Mouse (Mus musculus): Measurements from ENCODE around the gene Ilf3.
"Not testable (repeated sequence)": the region's sequence is repeated elsewhere in the genome, so short reads cannot be mapped to it uniquely, and the experiment has no call there.

Ilf3 gene

GRCm38 (mm10) chr9:21367357-21368111, at the start of gene Ilf3:
Gene Ilf3, plus strand, starts transcription at chr9:21367871.
- peak; percentile 100 for DNase-seq (ENCODE audit: low spot score)

DNA sequence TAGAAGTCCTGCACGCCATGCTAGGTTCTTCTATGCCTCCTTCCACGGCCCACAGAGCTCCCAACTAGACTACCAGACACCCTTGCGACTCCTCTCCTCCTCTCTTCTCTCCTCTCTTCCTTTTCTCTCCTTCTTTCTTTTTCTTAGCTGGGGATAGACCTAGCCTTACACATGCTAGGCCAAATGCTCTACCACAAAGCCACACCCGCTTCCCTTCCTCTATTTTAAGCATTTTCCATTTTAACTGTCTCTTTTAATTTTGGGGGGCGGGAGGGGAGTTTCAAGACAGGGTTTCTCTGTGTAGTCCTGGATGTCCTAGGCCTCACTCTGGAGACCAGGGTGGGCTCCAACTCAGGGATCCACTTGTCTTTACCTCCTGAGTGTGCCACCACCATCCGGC, 48.9 kb upstream of the Ilf3 start:
- no peak for DNase-seq (ENCODE audit: low spot score)

DNA sequence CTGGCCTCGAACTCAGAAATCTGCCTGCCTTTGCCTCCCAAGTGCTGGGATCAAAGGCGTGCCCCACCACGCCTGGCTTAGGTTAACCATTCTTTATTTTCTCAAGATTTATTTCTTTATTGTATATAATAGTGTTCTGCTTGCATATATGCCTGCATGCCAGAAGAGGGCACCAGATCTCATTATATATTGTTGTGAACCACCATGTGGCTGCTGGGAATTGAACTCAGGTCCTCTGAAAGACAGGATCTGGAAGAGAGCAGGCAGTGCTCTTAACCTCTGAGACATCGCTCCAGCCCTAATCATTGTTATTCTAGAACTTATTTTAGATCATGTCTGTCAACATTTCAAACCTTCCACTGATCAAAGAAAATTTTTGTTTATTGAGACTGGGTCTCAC, 48.2 kb upstream of the Ilf3 start:
- no peak for DNase-seq (ENCODE audit: low spot score)

DNA sequence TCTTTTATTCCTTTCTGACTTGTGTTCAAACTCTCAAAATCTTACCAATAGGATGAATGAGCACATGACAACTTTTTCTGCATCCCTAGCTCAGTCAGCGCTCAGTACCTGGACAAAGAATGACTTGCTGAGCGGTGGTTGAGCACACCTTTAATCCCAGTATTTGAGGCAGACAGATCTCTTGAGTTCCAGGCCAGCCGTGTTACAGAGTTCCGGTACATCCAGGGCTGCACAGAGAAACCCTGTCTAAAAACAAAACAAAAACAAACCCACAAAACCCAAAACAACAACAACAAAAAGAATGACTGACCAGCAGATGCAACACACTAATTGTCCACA, 47.4 kb upstream of the Ilf3 start:
- no peak for DNase-seq (ENCODE audit: low spot score)

GRCm38 (mm10) chr9:21320619-21321512, 46.8 kb upstream of the Ilf3 start, which contains the start of gene Slc44a2:
Gene Slc44a2, plus strand, starts transcription at chr9:21320698.
- DNase-seq (ENCODE audit: low spot score), result peak; percentile 88

- no peak for DNase-seq (ENCODE audit: low spot score)
Observed at GRCm38 (mm10) chr9:21321513-21321835, 46.2 kb upstream of the Ilf3 start.

DNA sequence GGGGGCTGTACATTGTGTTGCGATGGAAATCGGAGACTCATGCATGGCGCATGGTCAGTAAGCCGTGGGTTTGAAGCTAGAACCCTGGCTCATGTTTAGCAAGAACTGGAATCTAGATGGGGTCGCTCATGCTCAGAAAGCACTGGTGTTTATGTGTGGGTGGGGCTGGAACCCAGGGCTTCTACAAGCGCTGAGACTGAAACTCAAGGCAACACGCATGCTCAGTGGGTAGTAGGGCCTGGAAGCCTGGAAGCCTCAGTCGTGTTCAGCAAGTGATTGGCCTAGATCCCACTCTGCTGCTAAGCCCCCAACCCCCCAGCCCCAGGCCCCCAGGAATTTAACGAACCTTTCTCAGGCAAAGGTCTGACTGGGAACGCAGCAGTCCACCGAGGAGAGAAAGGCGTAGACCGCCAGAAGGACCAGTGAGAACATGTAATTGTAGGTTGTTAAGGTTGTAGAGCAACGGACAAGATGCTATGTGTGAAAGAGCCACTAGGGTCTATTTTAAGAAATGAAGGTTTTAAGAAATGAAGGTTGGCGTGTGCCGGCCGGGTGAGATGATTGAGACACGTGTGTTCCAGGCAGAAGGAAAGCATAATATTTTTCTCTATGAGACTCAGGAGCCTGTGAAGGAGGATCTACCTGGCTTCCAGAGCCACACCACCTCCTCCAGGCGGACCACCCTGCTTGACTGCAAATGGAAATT, 45.3 kb upstream of the Ilf3 start:
- DNase-seq (ENCODE audit: low spot score), result no peak

DNA sequence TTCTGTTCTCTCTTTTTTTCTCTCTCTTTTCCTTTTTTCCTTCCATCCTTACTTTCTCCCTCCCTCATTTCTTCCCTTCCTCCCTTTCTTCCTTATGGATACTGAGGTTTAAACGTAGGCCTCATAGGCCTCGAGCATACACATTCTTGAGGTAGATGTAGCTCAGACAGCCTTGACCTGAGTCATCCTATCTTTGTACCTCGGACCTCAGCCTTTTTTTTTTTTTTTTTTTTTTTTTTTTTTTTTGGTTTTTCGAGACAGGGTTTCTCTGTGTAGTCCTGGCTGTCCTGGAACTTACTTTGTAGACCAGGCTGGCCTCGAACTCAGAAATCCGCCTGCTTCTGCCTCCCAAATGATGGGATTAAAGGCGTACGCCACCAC, 44.8 kb upstream of the Ilf3 start:
- DNase-seq (ENCODE audit: low spot score), result not testable (repeated sequence)

DNA sequence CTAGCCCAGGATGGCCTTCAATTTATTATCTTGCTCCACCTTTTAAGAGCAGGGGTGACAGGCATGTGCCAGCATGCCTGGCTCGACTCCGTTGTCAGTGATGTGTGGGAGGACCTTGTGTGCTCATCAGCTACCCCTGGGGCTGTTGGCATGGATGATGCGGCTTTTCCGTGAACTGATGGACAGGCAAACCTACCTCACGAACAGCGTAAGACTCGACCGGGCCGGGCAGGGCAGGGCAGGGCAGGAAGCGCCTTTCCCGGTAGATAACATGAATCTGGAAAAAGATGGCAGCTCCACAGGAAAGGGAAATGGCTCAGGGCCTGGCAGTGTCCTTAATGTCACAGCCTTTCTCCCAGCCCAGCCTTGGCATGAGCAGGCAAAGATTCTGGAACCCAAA, 43.4 kb upstream of the Ilf3 start:
- no peak for DNase-seq (ENCODE audit: low spot score)

GRCm38 (mm10) chr9:21327569-21327968, 40.1 kb upstream of the Ilf3 start:
- DNase-seq (ENCODE audit: low spot score), result no peak

DNA sequence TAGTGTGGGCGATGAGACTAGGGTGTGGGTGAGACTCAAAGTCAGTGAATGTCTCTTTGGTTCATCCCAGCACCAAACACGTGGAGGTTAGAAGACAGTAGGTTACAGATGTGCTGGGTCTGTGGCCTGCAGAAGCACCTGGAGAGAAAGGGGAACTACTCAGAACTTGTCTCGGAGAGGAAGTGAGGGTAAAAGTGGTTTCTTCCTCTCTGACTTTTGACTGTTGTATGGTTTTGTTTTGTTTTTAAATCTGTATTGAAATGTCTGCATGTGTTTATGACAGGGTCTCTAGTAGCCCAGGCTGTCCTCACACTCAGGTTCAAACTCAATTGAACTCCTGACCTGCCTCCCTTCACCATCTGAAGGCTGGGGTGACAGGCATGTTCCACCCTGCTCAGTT, 39.6 kb upstream of the Ilf3 start:
- DNase-seq (ENCODE audit: low spot score), result no peak

GRCm38 (mm10) chr9:21329041-21329440, 38.6 kb upstream of the Ilf3 start:
- no peak for DNase-seq (ENCODE audit: low spot score)

DNA sequence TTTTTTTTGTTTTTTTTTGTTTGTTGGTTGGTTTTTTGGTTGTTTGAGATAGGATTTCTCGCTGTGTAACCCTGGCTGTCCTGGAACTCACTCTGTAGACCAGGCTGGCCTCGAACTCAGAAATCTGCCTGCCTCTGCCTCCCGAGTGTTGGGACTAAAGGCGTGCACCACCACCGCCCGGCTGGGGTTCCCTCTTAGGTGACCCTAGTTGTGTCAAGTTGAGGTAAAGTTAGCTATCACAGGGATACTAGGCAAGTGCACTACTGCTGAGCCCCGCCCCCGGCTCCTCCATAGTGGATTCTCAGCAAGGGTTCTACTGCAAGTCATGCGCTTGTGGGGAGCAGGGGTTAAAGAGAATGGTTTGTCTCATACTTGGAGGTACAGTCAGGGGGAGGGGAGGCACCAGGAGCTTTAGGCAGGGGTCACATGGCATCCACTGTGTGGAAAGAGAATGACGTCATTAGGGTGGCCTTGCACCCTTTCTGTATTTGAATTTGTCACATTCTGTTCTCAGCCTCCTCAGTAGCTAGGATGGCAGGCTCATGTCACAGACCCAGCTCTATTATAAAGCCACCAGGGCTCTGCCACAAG, 37.9 kb upstream of the Ilf3 start:
- DNase-seq (ENCODE audit: low spot score), result no peak

- DNase-seq (ENCODE audit: low spot score), result no peak
Observed at GRCm38 (mm10) chr9:21331365-21332140, 36.1 kb upstream of the Ilf3 start.

DNA sequence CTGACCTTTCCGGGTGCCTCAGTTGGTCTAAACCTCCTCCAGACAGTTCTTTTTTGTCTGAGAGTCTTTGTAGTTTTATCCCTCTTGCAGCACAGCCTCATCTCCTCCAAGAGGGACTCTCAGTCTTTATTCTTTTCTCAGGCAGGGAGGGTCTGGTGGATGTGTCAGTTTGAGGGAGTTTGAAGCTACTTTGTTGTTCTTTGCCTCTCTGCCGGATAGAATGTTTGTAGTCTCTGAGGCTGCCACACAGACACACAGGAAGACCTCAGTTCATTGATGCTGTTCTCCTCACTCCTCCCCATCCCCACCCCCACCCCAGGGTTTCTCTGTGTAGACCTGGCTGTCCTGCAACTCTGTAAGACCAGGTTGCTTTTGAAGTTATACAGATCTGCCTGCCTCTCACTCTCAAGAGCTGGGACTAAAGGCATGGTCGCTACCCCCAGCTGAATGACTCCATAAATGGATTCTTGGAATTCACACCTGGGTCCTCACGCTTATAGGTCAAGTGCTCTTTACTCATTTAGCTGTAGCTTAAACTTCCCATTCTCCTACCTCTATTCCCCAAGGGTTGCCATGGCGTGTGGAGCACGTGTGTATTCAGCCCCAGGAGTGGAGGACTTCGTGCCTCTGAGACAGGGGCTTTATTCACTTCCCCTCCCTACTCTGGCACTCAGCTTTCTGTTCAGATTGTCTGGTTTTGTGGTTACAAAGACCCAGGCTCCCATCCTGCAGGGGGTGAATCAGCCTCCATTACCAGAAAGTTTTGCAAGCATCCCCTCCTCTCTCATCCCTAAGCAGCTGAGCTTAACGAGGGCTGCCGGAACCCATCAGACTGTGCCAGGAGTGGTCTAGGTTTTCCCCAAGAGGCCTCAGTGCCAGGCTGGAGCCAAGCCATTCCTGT, 35.3 kb upstream of the Ilf3 start:
- DNase-seq (ENCODE audit: low spot score), result no peak

- DNase-seq (ENCODE audit: low spot score), result no peak
Observed at GRCm38 (mm10) chr9:21333523-21333922, 34.1 kb upstream of the Ilf3 start.

DNA sequence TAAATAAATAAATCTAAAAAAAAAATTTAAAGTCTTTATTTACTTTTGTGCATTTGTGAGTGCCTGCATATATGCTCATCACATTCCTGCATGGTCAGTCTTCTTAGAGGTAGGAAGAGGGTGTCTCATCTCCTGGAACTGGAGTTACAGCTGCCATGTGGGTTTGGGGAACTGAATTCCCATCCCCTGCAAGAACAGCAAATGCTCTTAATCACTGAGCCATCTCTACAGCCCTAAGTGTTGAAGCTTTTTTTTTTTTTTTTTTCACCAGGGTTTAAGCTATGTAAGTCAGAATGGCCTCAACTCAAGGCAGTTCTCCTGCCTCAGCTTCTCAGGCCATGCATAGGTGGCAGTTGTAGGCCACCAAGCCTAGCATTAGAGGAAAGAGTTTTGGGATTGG, 32.9 kb upstream of the Ilf3 start:
- no peak for DNase-seq (ENCODE audit: low spot score)

- DNase-seq (ENCODE audit: low spot score), result no peak
Observed at GRCm38 (mm10) chr9:21335391-21335790, 32.3 kb upstream of the Ilf3 start.

GRCm38 (mm10) chr9:21336491-21336890, 31.2 kb upstream of the Ilf3 start:
- no peak for DNase-seq (ENCODE audit: low spot score)

- DNase-seq (ENCODE audit: low spot score), result no peak
Observed at GRCm38 (mm10) chr9:21337652-21338051, 30.0 kb upstream of the Ilf3 start.

DNA sequence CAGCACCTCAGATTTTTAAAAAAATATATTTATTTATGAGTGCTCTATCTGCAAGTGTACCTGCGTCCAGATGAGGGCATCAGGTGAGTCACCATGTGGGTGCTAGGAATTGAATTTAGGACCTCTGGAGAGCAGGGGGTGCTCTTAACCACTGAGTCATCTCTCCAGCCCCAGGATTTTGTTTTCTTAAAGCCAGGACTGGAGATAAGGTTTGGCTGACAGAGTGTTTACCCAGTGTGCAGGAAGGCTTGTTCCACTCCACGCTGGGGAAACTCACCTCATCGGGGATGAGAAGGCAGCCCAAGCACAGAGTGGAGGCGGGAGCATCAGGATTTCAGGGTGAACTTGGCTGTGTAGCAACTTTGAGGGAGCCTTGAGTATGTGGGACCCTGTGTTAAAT, 27.3 kb upstream of the Ilf3 start:
- DNase-seq (ENCODE audit: low spot score), result no peak

Measured in yolk sac, embryonic 10.5 days (tissue).